ENCODE assay signal across 31 mouse cellular contexts in genomic region chr17:84487415-84487814, GRCm38 (mm10). TPM values are rescaled to one million over a fixed set of nuclear protein-coding genes. Genes with fewer than 3 reads are reported as not detected.
"Had no signal": no experiment of that assay in that cellular context is flagged by ENCODE, and none has a peak within 500 bp of the region (broad histone marks: within the 10 kb centered on the region; RNA-seq: fewer than 3 reads in every experiment).

No protein-coding gene starts in this region.

- H3K36me3 ChIP-seq: limb, embryonic 10.5 days; limb, embryonic 12.5 days; limb, embryonic 13.5 days; limb, embryonic 15.5 days; liver, embryonic 12.5 days; liver, embryonic 13.5 days; liver, embryonic 15.5 days; lung, embryonic 15.5 days; midbrain, embryonic 10.5 days; midbrain, embryonic 12.5 days; midbrain, embryonic 13.5 days; midbrain, embryonic 15.5 days had no signal

- H3K9ac ChIP-seq: limb, embryonic 12.5 days; limb, embryonic 13.5 days; limb, embryonic 15.5 days; liver, embryonic 12.5 days; liver, embryonic 13.5 days; liver, embryonic 14.5 days; liver, embryonic 15.5 days; liver, postnatal 0 days; lung, embryonic 14.5 days; lung, embryonic 15.5 days; midbrain, embryonic 12.5 days; midbrain, embryonic 13.5 days; midbrain, embryonic 15.5 days had no signal

- DNase-seq: left cerebral cortex, postnatal 4 days; liver; liver, embryonic 13.5 days; liver, postnatal 0 days; lung, adult 18-20 months; lung, adult 2 months; lung, embryonic 14.5 days; lung, postnatal 10 days; lung, postnatal 14 days; lung, postnatal 36 days; lung, postnatal 4 days; midbrain, embryonic 14.5 days had no signal

- H3K4me2 ChIP-seq: limb, embryonic 12.5 days; limb, embryonic 13.5 days; limb, embryonic 15.5 days; liver, embryonic 11.5 days; liver, embryonic 12.5 days; liver, embryonic 13.5 days; liver, embryonic 15.5 days; lung, embryonic 14.5 days; lung, embryonic 15.5 days; midbrain, embryonic 11.5 days; midbrain, embryonic 12.5 days; midbrain, embryonic 13.5 days; midbrain, embryonic 15.5 days had no signal

- H3K27me3 ChIP-seq: limb, embryonic 12.5 days; limb, embryonic 13.5 days; limb, embryonic 15.5 days; liver, embryonic 12.5 days; liver, embryonic 13.5 days; liver, embryonic 15.5 days; lung, embryonic 15.5 days; midbrain, embryonic 12.5 days; midbrain, embryonic 13.5 days; midbrain, embryonic 15.5 days had no signal

- H3K27ac ChIP-seq: limb, embryonic 10.5 days; limb, embryonic 12.5 days; limb, embryonic 13.5 days; limb, embryonic 15.5 days; liver, embryonic 12.5 days; liver, embryonic 13.5 days; liver, embryonic 14.5 days; liver, embryonic 15.5 days; lung, embryonic 15.5 days; macrophage; midbrain, embryonic 10.5 days; midbrain, embryonic 12.5 days; midbrain, embryonic 13.5 days; midbrain, embryonic 15.5 days had no signal

- H3K4me3 ChIP-seq: limb, embryonic 10.5 days; limb, embryonic 12.5 days; limb, embryonic 13.5 days; limb, embryonic 15.5 days; liver, embryonic 12.5 days; liver, embryonic 13.5 days; liver, embryonic 15.5 days; lung, embryonic 15.5 days; megakaryocyte, embryonic 14.5 days; midbrain, embryonic 10.5 days; midbrain, embryonic 12.5 days; midbrain, embryonic 13.5 days; midbrain, embryonic 15.5 days; myocyte had no signal

- H3K9me3 ChIP-seq: limb, embryonic 10.5 days; limb, embryonic 12.5 days; limb, embryonic 13.5 days; limb, embryonic 15.5 days; liver, embryonic 12.5 days; liver, embryonic 13.5 days; liver, embryonic 15.5 days; lung, embryonic 15.5 days; midbrain, embryonic 10.5 days; midbrain, embryonic 12.5 days; midbrain, embryonic 13.5 days; midbrain, embryonic 15.5 days had no signal

- H3K4me1 ChIP-seq: limb, embryonic 12.5 days; limb, embryonic 13.5 days; limb, embryonic 15.5 days; liver, embryonic 12.5 days; liver, embryonic 13.5 days; liver, embryonic 15.5 days; lung, embryonic 15.5 days; megakaryocyte, embryonic 14.5 days; midbrain, embryonic 12.5 days; midbrain, embryonic 13.5 days; midbrain, embryonic 15.5 days had no signal

RNA-seq across cellular contexts. Expression of gene Plekhh2, which starts 24.3 kb away (rescaled TPM):
- total RNA-seq: megakaryocyte-erythroid progenitor cell, adult 5-6 weeks; monocyte, adult 5-6 weeks had no signal
